Mouse (Mus musculus) kidney, embryonic 16.5 days (tissue): ENCODE measurements at regions not wholly inside any gene's neighbourhood (a gene's known extent, or its start where the extent isn't known, plus 50 kb on each side); places are given as distances from the start of the nearest gene placed in this dataset. TPM values are rescaled to one million over a fixed set of nuclear protein-coding genes. Genes with fewer than 3 reads are reported as not detected.

ENCODE experiments used
- microRNA counts: library from miRNA; unstranded; fragments of <30 nt; microRNA quantifications from one replicate; lab custom pipeline; 2016
- microRNA-seq: library from miRNA; unstranded; fragments of <30 nt; microRNA quantifications from one replicate; pipeline ENCODE4, GENCODE M21; 2016

MicroRNAs encoded in the stretch of these regions (microRNA counts, 519-probe panel; counts per million panel counts)
- microRNA mmu-miR-710 (lab: Ali Mortazavi, UCI), result 2,254 counts per million, percentile 57 among the panel's probes with 10 or more counts

Small RNAs in the stretch of these regions (microRNA-seq; reads per million reads assigned to microRNA genes)
- gene Mir710, result not detected
